Mouse (Mus musculus): Measurements from ENCODE around the gene C130074G19Rik. TPM values are rescaled to one million over a fixed set of nuclear protein-coding genes. Genes with fewer than 3 reads are reported as not detected.
A peak's percentile ranks its signal among the peaks of the same experiment; 100 is the strongest.

Gene C130074G19Rik
- polyA plus RNA-seq, 1 experiment from 2014 or later: 2.3 TPM

DNA sequence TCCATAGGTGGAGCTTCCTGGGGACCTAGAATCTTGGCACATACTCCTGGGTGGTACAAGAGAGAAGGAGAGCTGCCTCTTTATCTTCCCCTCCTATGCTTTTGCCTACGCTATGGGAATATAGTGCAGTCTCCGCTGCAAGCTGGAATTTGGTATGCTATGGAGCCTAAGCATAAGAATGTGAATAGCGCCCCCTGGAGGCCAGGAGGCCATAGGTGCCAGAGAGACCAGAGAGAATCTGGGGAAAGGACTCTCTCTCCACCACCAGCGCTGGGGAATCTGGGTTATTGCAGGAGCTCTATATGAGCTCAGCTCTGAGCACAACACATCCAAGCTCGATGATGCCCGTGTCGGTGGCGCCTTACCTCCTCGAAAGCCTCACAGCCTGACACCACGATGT is 50.8 kb downstream of the C130074G19Rik start:
- Histone ChIP-seq H3K27ac (no peak overlapping the region), H3K27me3 (no peaks in the 10 kb centered on the region), H3K9ac (no peak overlapping the region), H3K4me1 (no peaks in the 10 kb centered on the region), H3K9me3 (no peaks in the 10 kb centered on the region), H3K4me3 (no peak overlapping the region), H3K36me3 (peaks cover 66% of the 10 kb centered on the region), H3K4me2 (no peak overlapping the region)
- no peak for ATAC-seq (ENCODE audit: insufficient number of reproducible peaks, low FRiP score, low TSS enrichment, low read depth)
- WGBS: 79% methylated on average over 10 of the region's 10 CpGs

DNA sequence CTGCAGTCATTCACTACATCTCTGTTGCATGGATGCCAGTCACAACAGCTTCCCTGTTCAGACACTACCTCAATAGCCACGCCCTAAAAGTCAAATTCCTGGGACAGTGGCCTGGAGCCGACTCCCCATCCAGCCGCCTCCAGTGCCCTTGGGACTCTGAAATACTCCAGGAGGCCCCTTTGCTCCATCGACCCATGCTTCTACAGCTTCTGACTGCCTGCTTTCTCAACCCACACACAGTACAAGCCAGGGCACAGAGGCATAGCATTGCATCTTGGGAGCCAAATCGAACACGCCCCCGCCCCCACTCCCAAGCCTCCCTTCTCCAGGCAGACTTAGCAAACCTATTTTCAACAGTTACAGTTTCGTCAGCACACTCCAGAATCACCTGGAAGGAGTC is 53.1 kb downstream of the C130074G19Rik start:
- no peak for ATAC-seq (ENCODE audit: insufficient number of reproducible peaks, low FRiP score, low TSS enrichment, low read depth)
- Histone ChIP-seq H3K27me3 (no peaks in the 10 kb centered on the region), H3K4me3 (no peak overlapping the region), H3K9ac (no peak overlapping the region), H3K4me1 (no peaks in the 10 kb centered on the region; the same call in 1 of the 2 replicates), H3K9me3 (no peaks in the 10 kb centered on the region), H3K4me2 (no peak overlapping the region), H3K27ac (no peak overlapping the region), H3K36me3 (peaks cover 51% of the 10 kb centered on the region)
- 76% methylated on average over 8 of the region's 8 CpGs for WGBS

DNA sequence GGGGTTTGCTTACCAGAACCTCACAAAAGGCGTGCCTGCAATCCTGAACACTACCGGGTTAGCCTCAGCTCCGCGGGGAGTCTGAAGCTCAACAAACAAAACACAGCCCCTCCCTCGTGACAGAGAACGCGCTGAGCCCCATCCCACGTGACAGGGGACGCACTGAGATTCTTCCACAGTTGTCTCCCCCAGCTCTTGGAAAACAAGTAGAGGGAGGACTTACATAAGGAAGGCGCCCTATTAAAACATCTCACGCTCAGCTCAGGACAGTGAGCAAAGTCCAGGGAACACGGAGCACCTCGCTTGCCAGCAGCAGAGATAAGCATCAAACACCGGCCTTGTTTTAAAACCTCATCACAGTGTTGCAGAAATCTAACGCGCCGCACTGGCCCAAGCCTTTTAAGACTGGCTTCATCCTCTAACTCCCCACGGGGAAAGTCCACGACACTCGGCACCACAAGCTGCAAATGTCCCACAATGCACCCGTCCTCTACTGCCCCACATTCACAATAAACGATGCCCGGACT is 55.8 kb downstream of the C130074G19Rik start:
- WGBS: 40% methylated on average over 23 of the region's 23 CpGs

DNA sequence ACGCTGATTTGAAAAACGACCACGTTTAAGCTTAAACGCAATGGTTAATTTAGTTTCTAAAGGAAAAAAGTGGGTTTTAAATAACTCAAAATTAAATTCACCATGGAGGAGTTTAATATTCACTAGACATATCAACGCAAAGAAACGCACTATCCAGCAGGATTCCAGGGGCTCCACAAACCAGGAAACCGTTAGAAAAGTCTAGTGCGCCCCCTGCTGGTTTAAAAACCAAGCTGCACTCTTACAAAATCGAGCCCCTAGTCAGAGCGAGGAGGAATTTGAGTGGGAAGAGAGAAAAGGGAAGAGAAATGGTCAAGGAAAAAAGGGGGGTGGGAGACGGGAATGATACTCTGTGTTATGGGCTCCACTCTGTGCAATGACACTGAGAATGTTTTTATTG is 57.9 kb downstream of the C130074G19Rik start:
- WGBS: 24% methylated on average over 11 of the region's 11 CpGs
- Histone ChIP-seq H3K36me3 (peaks cover 26% of the 10 kb centered on the region), H3K4me1 (peaks cover 16% of the 10 kb centered on the region), H3K4me3 (no peak overlapping the region), H3K27me3 (no peaks in the 10 kb centered on the region), H3K9ac (no peak overlapping the region), H3K9me3 (no peaks in the 10 kb centered on the region), H3K27ac (no peak overlapping the region), H3K4me2 (no peak overlapping the region)
- ATAC-seq (ENCODE audit: insufficient number of reproducible peaks, low FRiP score, low TSS enrichment, low read depth): no peak

More for the DNA sequence above, 55.8 kb downstream of the C130074G19Rik start:
- Histone ChIP-seq H3K9me3 (no peaks in the 10 kb centered on the region), H3K27me3 (no peaks in the 10 kb centered on the region), H3K4me2 (no peak overlapping the region), H3K9ac (no peak overlapping the region), H3K4me1 (peaks cover 16% of the 10 kb centered on the region), H3K36me3 (peaks cover 33% of the 10 kb centered on the region), H3K4me3 (no peak overlapping the region), H3K27ac (no peak overlapping the region)
- no peak for ATAC-seq (ENCODE audit: insufficient number of reproducible peaks, low FRiP score, low TSS enrichment, low read depth)

DNA sequence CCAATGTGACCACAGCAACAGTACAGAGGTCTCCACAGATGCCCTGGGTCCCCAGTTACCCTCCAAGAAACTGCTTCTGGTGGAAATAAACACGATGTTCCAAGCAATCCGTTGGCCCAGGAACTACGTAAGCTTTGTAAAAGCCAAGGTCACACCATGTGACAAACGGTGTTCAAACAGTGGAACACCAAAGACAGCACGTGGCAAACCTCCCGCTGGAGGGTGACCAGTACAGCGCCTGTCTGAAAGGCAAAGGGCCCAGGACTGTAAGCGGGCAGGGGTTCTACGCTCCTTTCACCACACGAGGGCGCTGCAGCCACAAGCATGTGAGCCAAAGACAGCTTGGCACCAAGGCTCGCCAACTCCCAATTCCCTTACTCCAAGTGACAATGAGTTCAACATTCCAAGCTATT is 58.6 kb downstream of the C130074G19Rik start:
- peaks cover 26% of the 10 kb centered on the region for H3K36me3 ChIP-seq
- no peaks in the 10 kb centered on the region for H3K27me3 ChIP-seq
- H3K27ac ChIP-seq: no peak overlapping the region
- ATAC-seq (ENCODE audit: insufficient number of reproducible peaks, low FRiP score, low TSS enrichment, low read depth): no peak
- H3K4me1 ChIP-seq: peaks cover 16% of the 10 kb centered on the region
- no peaks in the 10 kb centered on the region for H3K9me3 ChIP-seq
- H3K4me2 ChIP-seq: no peak overlapping the region
- no peak overlapping the region for H3K4me3 ChIP-seq
- H3K9ac ChIP-seq: no peak overlapping the region
- 6% methylated on average over 12 of the region's 12 CpGs for WGBS

DNA sequence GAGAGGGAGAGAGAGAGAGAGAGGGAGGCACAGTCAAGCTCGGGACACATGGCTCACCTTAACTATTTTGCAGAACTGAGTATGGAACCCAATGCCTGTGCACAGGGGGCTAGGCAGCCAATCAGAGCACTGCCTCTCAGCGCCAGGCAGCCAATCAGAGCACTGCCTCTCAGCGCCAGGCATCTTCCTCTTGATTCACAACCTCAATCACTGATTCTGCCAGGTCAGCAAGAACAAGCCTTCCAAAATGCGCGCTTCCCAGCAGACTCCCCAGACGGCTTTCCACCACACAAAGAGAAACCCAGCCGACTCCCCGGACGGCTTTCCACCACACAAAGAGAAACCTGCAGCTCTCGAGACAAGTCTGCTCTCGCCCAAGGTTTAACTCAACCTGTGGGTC is 60.3 kb downstream of the C130074G19Rik start:
- no peak overlapping the region for H3K27ac ChIP-seq

More for the DNA sequence above, 60.3 kb downstream of the C130074G19Rik start:
- no peaks in the 10 kb centered on the region for H3K9me3 ChIP-seq
- H3K9ac ChIP-seq: no peak overlapping the region
- no peaks in the 10 kb centered on the region for H3K27me3 ChIP-seq
- H3K4me1 ChIP-seq: peaks cover 16% of the 10 kb centered on the region
- 0 out of 2 replicates have a peak overlapping the region, but pooled peaks have one; percentile 5 for H3K4me2 ChIP-seq
- peaks cover 38% of the 10 kb centered on the region for H3K36me3 ChIP-seq
- no peak; the same call in 1 of the 2 replicates for ATAC-seq (ENCODE audit: insufficient number of reproducible peaks, low FRiP score, low TSS enrichment, low read depth)
- 18% methylated on average over 11 of the region's 11 CpGs for WGBS
- H3K4me3 ChIP-seq: no peak overlapping the region

MicroRNAs within 50 kb of the gene (microRNA counts, 519-probe panel; counts per million panel counts)
- 3,113 counts per million, percentile 72 among the panel's probes with 10 or more counts for microRNA mmu-miR-1981

Small RNAs within 50 kb of the gene (microRNA-seq; reads per million reads assigned to microRNA genes)
- 64.0 reads per million, percentile 44 among the genes with 10 or more reads in this experiment for gene Mir1981

Other genes with a start within 250 kb of the C130074G19Rik start
- 21.6 and 24.2 TPM in 2 replicates for gene Hlx, start 150.6 kb downstream of the C130074G19Rik start, polyA plus RNA-seq (2015; fragmentation: Nextera tagmentation; extraction: Ambion mirVana)
- 0.23 TPM in 1 of 2 replicates, not detected in the other for gene Marc1, start 71.9 kb downstream of the C130074G19Rik start, polyA plus RNA-seq (2015; fragmentation: Nextera tagmentation; extraction: Ambion mirVana)
- gene Marc2, start 36.8 kb downstream of the C130074G19Rik start, polyA plus RNA-seq (2015; fragmentation: Nextera tagmentation; extraction: Ambion mirVana): 193 and 204 TPM in 2 replicates
- gene Mark1, start 116.4 kb upstream of the C130074G19Rik start, polyA plus RNA-seq (2015; fragmentation: Nextera tagmentation; extraction: Ambion mirVana): 2.4 and 2.9 TPM in 2 replicates

Measured in limb, embryonic 15.5 days (tissue).